Mouse (Mus musculus): ENCODE measurements at regions not wholly inside any gene's neighbourhood (a gene's known extent, or its start where the extent isn't known, plus 50 kb on each side); places are given as distances from the start of the nearest gene placed in this dataset.

DNA sequence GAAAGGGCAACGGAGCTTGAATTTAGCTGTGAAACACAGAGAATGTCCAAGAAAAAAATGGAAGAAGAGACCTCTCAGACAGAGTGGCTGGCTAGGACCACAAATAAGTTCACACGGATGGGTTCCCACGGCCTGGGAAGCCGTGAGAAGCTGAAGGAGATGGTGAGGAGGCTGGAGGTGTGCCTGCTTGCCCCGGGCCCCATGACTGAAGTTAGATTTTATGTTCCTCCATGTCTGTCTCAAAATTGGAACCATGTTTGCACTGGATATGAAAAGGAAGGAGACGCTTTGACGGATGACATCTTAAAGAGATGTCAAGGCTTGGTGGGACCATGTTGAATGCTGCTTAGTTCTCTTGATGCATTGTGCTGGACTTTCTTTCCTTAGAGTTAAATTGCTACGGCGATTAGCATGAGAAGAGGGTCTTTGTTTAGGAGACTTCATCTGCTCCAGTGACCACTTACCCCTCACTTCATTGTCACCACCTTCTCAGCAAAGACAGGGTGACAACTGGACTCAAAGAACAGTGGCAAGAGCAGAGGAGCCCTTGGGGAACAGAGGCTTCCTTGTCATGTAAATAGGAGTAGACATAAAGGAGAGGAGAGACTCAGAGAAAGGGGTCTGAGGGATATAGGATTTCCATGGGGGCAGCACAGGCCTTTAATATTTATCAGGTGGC, 407.4 kb upstream of the Intu start:
- Histone ChIP-seq H3K4me2 (replicated peaks; ENCODE audit: low read depth, low read length) (no peak overlapping the region), H3K9me3 (ENCODE audit: control insufficient read depth, low read depth, low read length) (no peaks in the 10 kb centered on the region), H3K4me1 (ENCODE audit: control insufficient read depth, insufficient read depth, low read length) (no peaks in the 10 kb centered on the region), H3K9ac (replicated peaks; ENCODE audit: low read depth, low read length) (no peak overlapping the region), H3K36me3 (ENCODE audit: control insufficient read depth, insufficient read depth, low read length) (no peaks in the 10 kb centered on the region), H3K27me3 (ENCODE audit: control insufficient read depth, insufficient read depth, low read length) (no peaks in the 10 kb centered on the region), H3K27ac (ENCODE audit: low read length) (no peak overlapping the region), H3K4me3 (ENCODE audit: low read depth, low read length) (no peak overlapping the region)
- no peak for ATAC-seq (ENCODE audit: insufficient number of reproducible peaks, insufficient read depth, low FRiP score, low read depth)
- WGBS, result 90% methylated on average over 9 of the region's 9 CpGs

DNA sequence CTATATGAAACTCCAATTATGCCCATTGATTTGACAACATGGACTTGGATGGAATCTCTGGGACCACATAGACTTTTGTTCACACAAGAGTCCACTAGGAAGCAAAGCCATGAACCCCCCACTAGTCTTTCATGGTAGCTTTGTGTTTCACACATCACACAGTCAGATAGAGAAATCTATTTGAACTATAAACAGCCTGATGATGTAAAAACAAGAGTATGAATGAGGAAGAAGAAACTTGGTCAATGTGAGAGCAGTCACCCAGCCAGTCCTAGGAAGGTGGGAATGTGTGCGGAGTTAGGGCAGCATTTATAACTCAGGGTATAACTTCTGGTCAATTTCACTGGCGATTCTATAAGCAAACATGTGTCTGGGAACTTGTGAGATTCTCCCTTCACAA, 404.2 kb upstream of the Intu start:
- no peak overlapping the region for H3K4me2 ChIP-seq (replicated peaks; ENCODE audit: low read depth, low read length)
- H3K4me3 ChIP-seq (ENCODE audit: low read depth, low read length), result no peak overlapping the region
- H3K36me3 ChIP-seq (ENCODE audit: control insufficient read depth, insufficient read depth, low read length), result no peaks in the 10 kb centered on the region
- H3K9ac ChIP-seq (replicated peaks; ENCODE audit: low read depth, low read length), result no peak overlapping the region
- WGBS, result 72% methylated on average over 2 of the region's 2 CpGs
- H3K27me3 ChIP-seq (ENCODE audit: control insufficient read depth, insufficient read depth, low read length), result no peaks in the 10 kb centered on the region
- no peak overlapping the region for H3K27ac ChIP-seq (ENCODE audit: low read length)
- no peak for ATAC-seq (ENCODE audit: insufficient number of reproducible peaks, insufficient read depth, low FRiP score, low read depth)
- H3K4me1 ChIP-seq (ENCODE audit: control insufficient read depth, insufficient read depth, low read length), result no peaks in the 10 kb centered on the region
- H3K9me3 ChIP-seq (ENCODE audit: control insufficient read depth, low read depth, low read length), result no peaks in the 10 kb centered on the region

DNA sequence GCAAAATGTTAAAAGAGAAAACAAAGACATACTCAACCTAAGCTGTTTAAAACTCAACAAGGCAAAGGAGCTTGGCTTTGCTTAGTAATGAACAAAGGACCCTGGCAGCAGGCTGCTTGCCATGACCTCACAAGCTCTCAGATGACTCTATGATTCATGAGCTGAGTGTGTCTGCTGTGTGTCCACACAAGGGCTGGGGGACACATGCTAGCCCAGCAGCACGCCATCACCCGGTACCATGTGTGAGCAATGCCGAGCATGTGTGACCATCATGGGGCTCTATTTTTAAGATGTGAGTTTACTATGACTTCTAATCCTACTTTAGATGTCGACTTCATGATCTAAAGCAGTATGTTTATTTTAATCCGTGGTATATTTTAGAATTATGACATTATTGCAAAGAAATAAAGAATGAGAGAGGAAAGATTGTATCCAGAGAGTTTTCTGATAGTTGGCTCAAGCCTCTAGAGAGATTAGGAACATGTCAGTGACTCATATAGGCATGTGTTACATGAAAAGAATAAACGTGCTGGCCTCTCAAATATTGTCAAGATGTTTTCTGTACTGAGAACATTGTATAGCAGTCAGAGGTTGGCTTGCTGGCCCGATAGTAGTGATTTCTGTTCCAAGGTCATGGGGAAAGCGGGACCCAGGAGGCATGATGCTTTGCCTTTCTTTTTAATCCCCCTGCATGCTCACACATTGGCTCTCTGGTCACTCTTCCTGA, 400.1 kb upstream of the Intu start:
- H3K4me1 ChIP-seq (ENCODE audit: control insufficient read depth, insufficient read depth, low read length), result no peaks in the 10 kb centered on the region
- no peaks in the 10 kb centered on the region for H3K27me3 ChIP-seq (ENCODE audit: control insufficient read depth, insufficient read depth, low read length)
- no peak overlapping the region for H3K4me3 ChIP-seq (ENCODE audit: low read depth, low read length)
- 58% methylated on average over 8 of the region's 8 CpGs for WGBS
- no peak for ATAC-seq (ENCODE audit: insufficient number of reproducible peaks, insufficient read depth, low FRiP score, low read depth)
- no peak overlapping the region for H3K9ac ChIP-seq (replicated peaks; ENCODE audit: low read depth, low read length)
- H3K36me3 ChIP-seq (ENCODE audit: control insufficient read depth, insufficient read depth, low read length), result no peaks in the 10 kb centered on the region
- no peak overlapping the region for H3K27ac ChIP-seq (ENCODE audit: low read length)
- H3K9me3 ChIP-seq (ENCODE audit: control insufficient read depth, low read depth, low read length), result no peaks in the 10 kb centered on the region
- no peak overlapping the region for H3K4me2 ChIP-seq (replicated peaks; ENCODE audit: low read depth, low read length)

GRCm38 (mm10) chr3:40138671-40139070, 392.4 kb upstream of the Intu start:
- Histone ChIP-seq H3K27me3 (ENCODE audit: control insufficient read depth, insufficient read depth, low read length) (no peaks in the 10 kb centered on the region), H3K9me3 (ENCODE audit: control insufficient read depth, low read depth, low read length) (no peaks in the 10 kb centered on the region), H3K4me3 (ENCODE audit: low read depth, low read length) (no peak overlapping the region), H3K4me1 (ENCODE audit: control insufficient read depth, insufficient read depth, low read length) (no peaks in the 10 kb centered on the region), H3K9ac (replicated peaks; ENCODE audit: low read depth, low read length) (no peak overlapping the region), H3K36me3 (ENCODE audit: control insufficient read depth, insufficient read depth, low read length) (no peaks in the 10 kb centered on the region), H3K27ac (ENCODE audit: low read length) (no peak overlapping the region), H3K4me2 (replicated peaks; ENCODE audit: low read depth, low read length) (no peak overlapping the region)
- ATAC-seq (ENCODE audit: insufficient number of reproducible peaks, insufficient read depth, low FRiP score, low read depth), result no peak
- 63% methylated on average over 5 of the region's 5 CpGs for WGBS

GRCm38 (mm10) chr3:40142229-40142628, 388.9 kb upstream of the Intu start:
- no peak overlapping the region for H3K4me2 ChIP-seq (replicated peaks; ENCODE audit: low read depth, low read length)
- 92% methylated on average over 5 of the region's 5 CpGs for WGBS
- H3K9me3 ChIP-seq (ENCODE audit: control insufficient read depth, low read depth, low read length), result no peaks in the 10 kb centered on the region
- H3K27me3 ChIP-seq (ENCODE audit: control insufficient read depth, insufficient read depth, low read length), result no peaks in the 10 kb centered on the region
- no peaks in the 10 kb centered on the region for H3K36me3 ChIP-seq (ENCODE audit: control insufficient read depth, insufficient read depth, low read length)
- H3K4me1 ChIP-seq (ENCODE audit: control insufficient read depth, insufficient read depth, low read length), result no peaks in the 10 kb centered on the region
- H3K9ac ChIP-seq (replicated peaks; ENCODE audit: low read depth, low read length), result no peak overlapping the region
- no peak overlapping the region for H3K27ac ChIP-seq (ENCODE audit: low read length)
- no peak for ATAC-seq (ENCODE audit: insufficient number of reproducible peaks, insufficient read depth, low FRiP score, low read depth)
- no peak overlapping the region for H3K4me3 ChIP-seq (ENCODE audit: low read depth, low read length)

GRCm38 (mm10) chr3:40158631-40159030, 372.5 kb upstream of the Intu start:
- Histone ChIP-seq H3K9ac (replicated peaks; ENCODE audit: low read depth, low read length) (no peak overlapping the region), H3K36me3 (ENCODE audit: control insufficient read depth, insufficient read depth, low read length) (no peaks in the 10 kb centered on the region), H3K4me3 (ENCODE audit: low read depth, low read length) (no peak overlapping the region), H3K4me1 (ENCODE audit: control insufficient read depth, insufficient read depth, low read length) (no peaks in the 10 kb centered on the region), H3K9me3 (ENCODE audit: control insufficient read depth, low read depth, low read length) (no peaks in the 10 kb centered on the region), H3K27ac (ENCODE audit: low read length) (no peak overlapping the region), H3K4me2 (replicated peaks; ENCODE audit: low read depth, low read length) (no peak overlapping the region), H3K27me3 (ENCODE audit: control insufficient read depth, insufficient read depth, low read length) (no peaks in the 10 kb centered on the region)
- 80% methylated on average over 6 of the region's 6 CpGs for WGBS
- no peak for ATAC-seq (ENCODE audit: insufficient number of reproducible peaks, insufficient read depth, low FRiP score, low read depth)

- no peak for ATAC-seq (ENCODE audit: insufficient number of reproducible peaks, insufficient read depth, low FRiP score, low read depth)
- Histone ChIP-seq H3K27me3 (ENCODE audit: control insufficient read depth, insufficient read depth, low read length) (no peaks in the 10 kb centered on the region), H3K27ac (ENCODE audit: low read length) (no peak overlapping the region)
Observed at GRCm38 (mm10) chr3:40159591-40160145, 371.4 kb upstream of the Intu start.

GRCm38 (mm10) chr3:40164181-40164580, 366.9 kb upstream of the Intu start:
- H3K9me3 ChIP-seq (ENCODE audit: control insufficient read depth, low read depth, low read length), result no peaks in the 10 kb centered on the region
- no peak for ATAC-seq (ENCODE audit: insufficient number of reproducible peaks, insufficient read depth, low FRiP score, low read depth)
- no peak overlapping the region for H3K9ac ChIP-seq (replicated peaks; ENCODE audit: low read depth, low read length)
- no peaks in the 10 kb centered on the region for H3K36me3 ChIP-seq (ENCODE audit: control insufficient read depth, insufficient read depth, low read length)
- no peak overlapping the region for H3K4me2 ChIP-seq (replicated peaks; ENCODE audit: low read depth, low read length)
- H3K27me3 ChIP-seq (ENCODE audit: control insufficient read depth, insufficient read depth, low read length), result no peaks in the 10 kb centered on the region
- no peak overlapping the region for H3K4me3 ChIP-seq (ENCODE audit: low read depth, low read length)
- H3K27ac ChIP-seq (ENCODE audit: low read length), result no peak overlapping the region
- no peaks in the 10 kb centered on the region for H3K4me1 ChIP-seq (ENCODE audit: control insufficient read depth, insufficient read depth, low read length)
- 72% methylated on average over 1 of the region's 1 CpGs for WGBS

More at GRCm38 (mm10) chr3:40159591-40160145, 371.4 kb upstream of the Intu start:
- no peak overlapping the region for H3K4me2 ChIP-seq (replicated peaks; ENCODE audit: low read depth, low read length)
- H3K36me3 ChIP-seq (ENCODE audit: control insufficient read depth, insufficient read depth, low read length), result no peaks in the 10 kb centered on the region
- H3K9me3 ChIP-seq (ENCODE audit: control insufficient read depth, low read depth, low read length), result no peaks in the 10 kb centered on the region
- H3K4me1 ChIP-seq (ENCODE audit: control insufficient read depth, insufficient read depth, low read length), result no peaks in the 10 kb centered on the region
- H3K4me3 ChIP-seq (ENCODE audit: low read depth, low read length), result no peak overlapping the region
- 53% methylated on average over 9 of the region's 9 CpGs for WGBS
- H3K9ac ChIP-seq (replicated peaks; ENCODE audit: low read depth, low read length), result no peak overlapping the region
